Mouse (Mus musculus): Measurements from ENCODE around the gene Gm20738. TPM values are rescaled to one million over a fixed set of nuclear protein-coding genes. Genes with fewer than 3 reads are reported as not detected.

Gene Gm20738
- not detected for polyA plus RNA-seq (2015; fragmentation: Illumina TruSeq; extraction: RNeasy Lipid Tissue Mini Kit (QIAGEN cat#74804); ENCODE audit: insufficient read depth, low read depth, low replicate concordance)

DNA sequence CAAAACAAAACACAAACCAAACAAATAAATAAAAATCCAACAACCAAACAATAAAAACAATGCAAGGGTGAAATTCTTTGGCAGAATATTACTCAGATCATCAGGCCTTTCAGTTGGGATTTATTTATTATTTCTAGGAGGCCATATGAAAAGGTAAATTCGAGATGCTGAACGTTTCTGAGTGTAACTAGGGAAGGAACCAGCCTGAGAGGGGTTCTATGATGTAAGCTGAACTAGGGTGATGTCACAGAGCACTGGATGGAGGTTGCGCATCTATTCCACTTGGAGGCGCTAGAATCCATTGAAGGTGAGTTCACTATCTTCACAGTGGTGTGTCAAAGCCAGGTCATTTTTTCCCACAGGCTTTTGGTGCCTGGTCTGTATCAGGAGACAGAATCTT is at the start of gene Gm20738:
Gene Gm20738, plus strand, starts transcription at position 301 of the 400 bp plus-strand sequence.

